Comparison of ENCODE assay signal across 24 mouse cellular contexts in genomic region chr17:7360749-7361465, GRCm38 (mm10). TPM values are rescaled to one million over a fixed set of nuclear protein-coding genes. Genes with fewer than 3 reads are reported as not detected.
DNase-seq lines count a peak whose midpoint lies in the region; ATAC-seq lines count a peak whose summit lies in the region.
"Not testable (repeated sequence)": the region's sequence is repeated elsewhere in the genome, so short reads cannot be mapped to it uniquely, and the experiment has no call there.
"Had no signal": no experiment of that assay in that cellular context is flagged by ENCODE, and none has a peak within 500 bp of the region (broad histone marks: within the 10 kb centered on the region; RNA-seq: fewer than 3 reads in every experiment).

No protein-coding gene starts in this region.

- H3K4me1 ChIP-seq in heart, embryonic 15.5 days (replicated peaks), result not testable (repeated sequence)

- ATAC-seq in heart, embryonic 15.5 days (replicated peaks; ENCODE audit: insufficient number of reproducible peaks, insufficient read depth, low FRiP score, low read depth), result peak; percentile 51

- not testable (repeated sequence) for H3K9me3 ChIP-seq in heart, embryonic 15.5 days (replicated peaks)

- not testable (repeated sequence) for H3K9ac ChIP-seq in heart, embryonic 15.5 days

- peak; percentile 21 for DNase-seq in adrenal gland, postnatal 25 days
- peak; percentile 69 to 73 for DNase-seq in cerebellum, adult 18-20 months
- DNase-seq in cerebellum, postnatal 25 days, result peak; percentile 88 to 90
- peak; percentile 10 for DNase-seq in gastrocnemius, postnatal 10 days
- DNase-seq in heart, postnatal 4 days, result peak; percentile 76
- peak; percentile 88 for DNase-seq in left cerebral cortex, postnatal 4 days

- WGBS in heart, embryonic 15.5 days, result 68% methylated on average over 9 of the region's 9 CpGs

- H3K36me3 ChIP-seq in heart, embryonic 15.5 days, result not testable (repeated sequence)

- not testable (repeated sequence) for H3K4me2 ChIP-seq in heart, embryonic 15.5 days

- H3K27ac ChIP-seq in heart, embryonic 15.5 days, result not testable (repeated sequence)

- H3K27me3 ChIP-seq in heart, embryonic 15.5 days, result not testable (repeated sequence)

- not testable (repeated sequence) for H3K4me3 ChIP-seq in heart, embryonic 15.5 days

- intact Hi-C loops in left cerebral cortex, postnatal 4 days (cut with DNase I), result not testable (repeated sequence)

RNA-seq across cellular contexts. Expression of gene Ttll2, which starts 8.4 kb away (rescaled TPM):
- 0.36 TPM in 1 of 2 replicates, not detected in the other for total RNA-seq in adrenal gland, postnatal 25 days (2021)
- total RNA-seq in gastrocnemius, postnatal 10 days (2021), result not detected
- polyA plus RNA-seq in heart, embryonic 15.5 days (2015; fragmentation: Nextera tagmentation; extraction: Ambion mirVana), result not detected in 2 replicates
- not detected for total RNA-seq in heart, postnatal 4 days (2021)
- under 1 TPM in 1 of 2 experiments, not detected in 1; 0.28 TPM for total RNA-seq in left cerebral cortex, postnatal 4 days (2021)
- total RNA-seq: adrenal gland, adult 18-20 months; gastrocnemius, adult 18-20 months; layer of hippocampus, adult 2 months; liver, adult 2 months; megakaryocyte, adult 5-6 weeks had no signal
- polyA plus RNA-seq: C2C12; embryonic facial prominence, embryonic 13.5 days; heart, embryonic 10.5 days; hindbrain, embryonic 11.5 days; inflammation-experienced regulatory T-cells, adult 6 months; kidney, adult 2 months; limb, embryonic 10.5 days; liver, postnatal 0 days; midbrain, embryonic 13.5 days; neural tube, embryonic 13.5 days; spleen, adult 2 months; stomach, embryonic 14.5 days had no signal

RNA-seq across cellular contexts. Expression of gene Gm49630, which starts 10.9 kb away (rescaled TPM):
- not detected in 2 replicates for total RNA-seq in adrenal gland, postnatal 25 days (2021)
- not detected for total RNA-seq in gastrocnemius, postnatal 10 days (2021)
- not detected in 2 replicates for polyA plus RNA-seq in heart, embryonic 15.5 days (2015; fragmentation: Nextera tagmentation; extraction: Ambion mirVana)
- not detected for total RNA-seq in heart, postnatal 4 days (2021)
- not detected for total RNA-seq in left cerebral cortex, postnatal 4 days (2021)
- total RNA-seq: adrenal gland, adult 18-20 months; gastrocnemius, adult 18-20 months; layer of hippocampus, adult 2 months; liver, adult 2 months; megakaryocyte, adult 5-6 weeks had no signal
- polyA plus RNA-seq: C2C12; embryonic facial prominence, embryonic 13.5 days; heart, embryonic 10.5 days; hindbrain, embryonic 11.5 days; inflammation-experienced regulatory T-cells, adult 6 months; kidney, adult 2 months; limb, embryonic 10.5 days; liver, adult 2 months; liver, postnatal 0 days; midbrain, embryonic 13.5 days; neural tube, embryonic 13.5 days; spleen, adult 2 months; stomach, embryonic 14.5 days had no signal

RNA-seq across cellular contexts. Expression of gene Unc93a2, which starts 24.4 kb away (rescaled TPM):
- total RNA-seq in adrenal gland, postnatal 25 days (2021), result 2.2 and 5.1 TPM in 2 replicates
- not detected for total RNA-seq in gastrocnemius, postnatal 10 days (2021)
- polyA plus RNA-seq in heart, embryonic 15.5 days (2015; fragmentation: Nextera tagmentation; extraction: Ambion mirVana), result 0.06 TPM in 1 of 2 replicates, not detected in the other
- total RNA-seq in heart, postnatal 4 days (2021), result not detected
- total RNA-seq in left cerebral cortex, postnatal 4 days (2021), result under 1 TPM in 1 of 2 experiments, not detected in 1; 0.24 TPM
- total RNA-seq: layer of hippocampus, adult 2 months; megakaryocyte, adult 5-6 weeks had no signal
- polyA plus RNA-seq: C2C12; embryonic facial prominence, embryonic 13.5 days; heart, embryonic 10.5 days; hindbrain, embryonic 11.5 days; limb, embryonic 10.5 days; midbrain, embryonic 13.5 days; neural tube, embryonic 13.5 days; spleen, adult 2 months; stomach, embryonic 14.5 days had no signal

RNA-seq across cellular contexts. Expression of gene Tcp10a, which starts 36.5 kb away (rescaled TPM):
- 0.24 TPM in 1 of 2 replicates, not detected in the other for total RNA-seq in adrenal gland, postnatal 25 days (2021)
- not detected for total RNA-seq in gastrocnemius, postnatal 10 days (2021)
- not detected in 2 replicates for polyA plus RNA-seq in heart, embryonic 15.5 days (2015; fragmentation: Nextera tagmentation; extraction: Ambion mirVana)
- total RNA-seq in heart, postnatal 4 days (2021), result not detected
- total RNA-seq in left cerebral cortex, postnatal 4 days (2021), result not detected
- total RNA-seq: gastrocnemius, adult 18-20 months; liver, adult 2 months; megakaryocyte, adult 5-6 weeks had no signal
- polyA plus RNA-seq: C2C12; embryonic facial prominence, embryonic 13.5 days; hindbrain, embryonic 11.5 days; inflammation-experienced regulatory T-cells, adult 6 months; kidney, adult 2 months; limb, embryonic 10.5 days; liver, adult 2 months; liver, postnatal 0 days; midbrain, embryonic 13.5 days; spleen, adult 2 months; stomach, embryonic 14.5 days had no signal

Comparison
In these comparisons a context has a peak if more than half of its experiments do, and no peak if none do; other contexts are left out.
1. DNase-seq: peak in every context shown above with its lines; median percentile 89 in cerebellum, postnatal 25 days; 88 in left cerebral cortex, postnatal 4 days; 76 in heart, postnatal 4 days; 71 in cerebellum, adult 18-20 months; 21 in adrenal gland, postnatal 25 days; 10 in gastrocnemius, postnatal 10 days.